Mouse (Mus musculus): ENCODE results near the gene Slc5a12. TPM values are rescaled to one million over a fixed set of nuclear protein-coding genes. Genes with fewer than 3 reads are reported as not detected.
A peak's percentile ranks its signal among the peaks of the same experiment; 100 is the strongest.

Slc5a12 gene
- not detected in 2 replicates for polyA plus RNA-seq (2015; fragmentation: Nextera tagmentation; extraction: Ambion mirVana)

- 55% methylated on average over 2 of the region's 2 CpGs for WGBS
Measured at GRCm38 (mm10) chr2:110596932-110597331, at the start of gene Slc5a12. Gene Slc5a12, plus strand, starts transcription at chr2:110597298.

GRCm38 (mm10) chr2:110556098-110556497 is 41.0 kb upstream of the Slc5a12 start:
- 42% methylated on average over 1 of the region's 1 CpGs for WGBS
- no peaks in the 10 kb centered on the region for H3K9me3 ChIP-seq
- H3K4me1 ChIP-seq, result no peaks in the 10 kb centered on the region

More at GRCm38 (mm10) chr2:110596932-110597331, at the start of gene Slc5a12:
- Histone ChIP-seq H3K9me3 (no peaks in the 10 kb centered on the region), H3K4me2 (no peak within 1 kb of the TSS), H3K4me3 (no peak within 1 kb of the TSS), H3K27ac (no peak within 1 kb of the TSS), H3K9ac (no peak within 1 kb of the TSS), H3K4me1 (no peaks in the 10 kb centered on the region), H3K27me3 (no peaks in the 10 kb centered on the region), H3K36me3 (no peaks in the 10 kb centered on the region)
- ATAC-seq (ENCODE audit: insufficient number of reproducible peaks, low FRiP score, low TSS enrichment, low read depth), result no peak

GRCm38 (mm10) chr2:110562621-110563020 is 34.5 kb upstream of the Slc5a12 start:
- Histone ChIP-seq H3K9me3 (no peaks in the 10 kb centered on the region), H3K27ac (0 out of 2 replicates have a peak overlapping the region, but pooled peaks have one; percentile 27), H3K36me3 (no peaks in the 10 kb centered on the region), H3K4me1 (no peaks in the 10 kb centered on the region), H3K27me3 (no peaks in the 10 kb centered on the region), H3K4me2 (no peak overlapping the region), H3K9ac (no peak overlapping the region), H3K4me3 (no peak overlapping the region)
- 46% methylated on average over 2 of the region's 2 CpGs for WGBS
- no peak for ATAC-seq (ENCODE audit: insufficient number of reproducible peaks, low FRiP score, low TSS enrichment, low read depth)

More at GRCm38 (mm10) chr2:110556098-110556497, 41.0 kb upstream of the Slc5a12 start:
- Histone ChIP-seq H3K27me3 (no peaks in the 10 kb centered on the region), H3K27ac (no peak overlapping the region), H3K4me3 (no peak overlapping the region), H3K36me3 (no peaks in the 10 kb centered on the region), H3K9ac (no peak overlapping the region), H3K4me2 (no peak overlapping the region)
- no peak for ATAC-seq (ENCODE audit: insufficient number of reproducible peaks, low FRiP score, low TSS enrichment, low read depth)

GRCm38 (mm10) chr2:110564673-110565627 is 32.1 kb upstream of the Slc5a12 start:
- Histone ChIP-seq H3K9ac (no peak overlapping the region), H3K36me3 (no peaks in the 10 kb centered on the region), H3K4me1 (no peaks in the 10 kb centered on the region), H3K4me3 (no peak overlapping the region), H3K27me3 (no peaks in the 10 kb centered on the region), H3K27ac (no peak overlapping the region), H3K9me3 (no peaks in the 10 kb centered on the region), H3K4me2 (no peak overlapping the region)
- ATAC-seq (ENCODE audit: insufficient number of reproducible peaks, low FRiP score, low TSS enrichment, low read depth), result peak; percentile 63; the same call in 1 of the 2 replicates
- 32% methylated on average over 5 of the region's 5 CpGs for WGBS

- no peak overlapping the region for H3K9ac ChIP-seq
- H3K9me3 ChIP-seq, result no peaks in the 10 kb centered on the region
- H3K4me1 ChIP-seq, result no peaks in the 10 kb centered on the region
- WGBS, result 83% methylated on average over 6 of the region's 6 CpGs
- H3K27ac ChIP-seq, result no peak overlapping the region
- no peak for ATAC-seq (ENCODE audit: insufficient number of reproducible peaks, low FRiP score, low TSS enrichment, low read depth)
- no peak overlapping the region for H3K4me3 ChIP-seq
- no peaks in the 10 kb centered on the region for H3K27me3 ChIP-seq
- H3K36me3 ChIP-seq, result no peaks in the 10 kb centered on the region
- no peak overlapping the region for H3K4me2 ChIP-seq
Measured at GRCm38 (mm10) chr2:110586692-110587091, 10.4 kb upstream of the Slc5a12 start.

GRCm38 (mm10) chr2:110590007-110590406 is 7.1 kb upstream of the Slc5a12 start:
- WGBS, result 71% methylated on average over 1 of the region's 1 CpGs
- no peak for ATAC-seq (ENCODE audit: insufficient number of reproducible peaks, low FRiP score, low TSS enrichment, low read depth)
- Histone ChIP-seq H3K27me3 (no peaks in the 10 kb centered on the region), H3K36me3 (no peaks in the 10 kb centered on the region), H3K27ac (no peak overlapping the region), H3K9me3 (no peaks in the 10 kb centered on the region), H3K4me3 (no peak overlapping the region), H3K4me1 (no peaks in the 10 kb centered on the region), H3K4me2 (no peak overlapping the region), H3K9ac (no peak overlapping the region)

GRCm38 (mm10) chr2:110592276-110592675 is 4.8 kb upstream of the Slc5a12 start:
- Histone ChIP-seq H3K9me3 (no peaks in the 10 kb centered on the region), H3K4me1 (no peaks in the 10 kb centered on the region), H3K4me3 (no peak overlapping the region), H3K27me3 (no peaks in the 10 kb centered on the region), H3K27ac (no peak overlapping the region), H3K4me2 (no peak overlapping the region), H3K9ac (no peak overlapping the region), H3K36me3 (no peaks in the 10 kb centered on the region)
- 59% methylated on average over 3 of the region's 3 CpGs for WGBS
- no peak for ATAC-seq (ENCODE audit: insufficient number of reproducible peaks, low FRiP score, low TSS enrichment, low read depth)

- no peaks in the 10 kb centered on the region for H3K4me1 ChIP-seq
- H3K27me3 ChIP-seq, result no peaks in the 10 kb centered on the region
- no peak for ATAC-seq (ENCODE audit: insufficient number of reproducible peaks, low FRiP score, low TSS enrichment, low read depth)
- H3K4me2 ChIP-seq, result no peak overlapping the region
- no peaks in the 10 kb centered on the region for H3K9me3 ChIP-seq
- H3K9ac ChIP-seq, result no peak overlapping the region
- WGBS, result 40% methylated on average over 1 of the region's 1 CpGs
- H3K4me3 ChIP-seq, result no peak overlapping the region
- H3K36me3 ChIP-seq, result no peaks in the 10 kb centered on the region
- no peak overlapping the region for H3K27ac ChIP-seq
Measured at GRCm38 (mm10) chr2:110644358-110644757, 47.3 kb downstream of the Slc5a12 start.

GRCm38 (mm10) chr2:110644846-110645245 is 47.7 kb downstream of the Slc5a12 start:
- no peaks in the 10 kb centered on the region for H3K9me3 ChIP-seq
- no peak overlapping the region for H3K4me3 ChIP-seq
- H3K27ac ChIP-seq, result no peak overlapping the region
- ATAC-seq (ENCODE audit: insufficient number of reproducible peaks, low FRiP score, low TSS enrichment, low read depth), result no peak
- no peak overlapping the region for H3K4me2 ChIP-seq
- no peaks in the 10 kb centered on the region for H3K4me1 ChIP-seq
- no peaks in the 10 kb centered on the region for H3K36me3 ChIP-seq
- H3K9ac ChIP-seq, result no peak overlapping the region
- H3K27me3 ChIP-seq, result no peaks in the 10 kb centered on the region

- Histone ChIP-seq H3K27me3 (no peaks in the 10 kb centered on the region), H3K36me3 (no peaks in the 10 kb centered on the region), H3K9me3 (no peaks in the 10 kb centered on the region), H3K4me1 (no peaks in the 10 kb centered on the region), H3K4me3 (no peak overlapping the region), H3K27ac (no peak overlapping the region), H3K4me2 (no peak overlapping the region), H3K9ac (no peak overlapping the region)
- WGBS, result 39% methylated on average over 4 of the region's 4 CpGs
- ATAC-seq (ENCODE audit: insufficient number of reproducible peaks, low FRiP score, low TSS enrichment, low read depth), result no peak
Measured at GRCm38 (mm10) chr2:110663329-110663728, 66.2 kb downstream of the Slc5a12 start.

- Histone ChIP-seq H3K4me2 (no peak overlapping the region), H3K4me1 (no peaks in the 10 kb centered on the region), H3K27ac (no peak overlapping the region), H3K9ac (no peak overlapping the region), H3K36me3 (no peaks in the 10 kb centered on the region), H3K9me3 (no peaks in the 10 kb centered on the region), H3K4me3 (no peak overlapping the region), H3K27me3 (no peaks in the 10 kb centered on the region)
- ATAC-seq (ENCODE audit: insufficient number of reproducible peaks, low FRiP score, low TSS enrichment, low read depth), result no peak
- WGBS, result 45% methylated on average over 2 of the region's 2 CpGs
Measured at GRCm38 (mm10) chr2:110671071-110671624, 74.0 kb downstream of the Slc5a12 start.

All from limb, embryonic 15.5 days (tissue).